Mouse (Mus musculus) myocyte (in vitro differentiated cells): ENCODE measurements around the gene Actr8. TPM values are rescaled to one million over a fixed set of nuclear protein-coding genes. Genes with fewer than 3 reads are reported as not detected.

ENCODE experiments used
- H3K27me3 ChIP-seq: one replicate; pipeline ENCODE4 v1.6.1; 2011; ENCODE audit not compliant: control insufficient read depth, insufficient read depth, insufficient read length
- H3K36me3 ChIP-seq: one replicate; pipeline ENCODE4 v1.6.1; 2011; ENCODE audit not compliant: control insufficient read depth, insufficient read depth
- H3K4me2 ChIP-seq: one replicate; pipeline ENCODE4 v1.6.1; 2011; ENCODE audit warnings: low read depth, control low read depth
- H3K4me3 ChIP-seq: one replicate; pipeline ENCODE4 v1.5.1; 2011; ENCODE audit warnings: mild to moderate bottlenecking, control low read depth, moderate library complexity
- H3K79me2 ChIP-seq: one replicate; pipeline ENCODE4 v1.6.1; 2011; ENCODE audit not compliant: control insufficient read depth, insufficient read depth
- H3ac ChIP-seq: one replicate; pipeline ENCODE4 v1.6.1; 2011; ENCODE audit not compliant: control insufficient read depth, insufficient read length
- CEBPB ChIP-seq: IDR thresholded peaks from 2 replicates; pipeline ENCODE4 v1.6.1; 2011; ENCODE audit warnings: mild to moderate bottlenecking, moderate library complexity; ENCODE audit not compliant: poor library complexity, insufficient read depth, severe bottlenecking
- E2F4 ChIP-seq: IDR thresholded peaks from one replicate; pipeline ENCODE4 v1.6.1; 2011; ENCODE audit warnings: mild to moderate bottlenecking, control low read depth, moderate library complexity; ENCODE audit not compliant: insufficient read depth
- MAX ChIP-seq: IDR thresholded peaks from one replicate; pipeline ENCODE4 v1.6.1; 2011; ENCODE audit warnings: low read depth, mild to moderate bottlenecking, control low read depth
- MYOD1 ChIP-seq, 3 experiments: IDR thresholded peaks; one replicate each; pipeline ENCODE4 v1.6.1; 2011; ENCODE audit warnings: control low read depth in 2 of 3, low read depth in 2 of 3, mild to moderate bottlenecking in 2 of 3, moderate library complexity in 1 of 3; ENCODE audit not compliant: insufficient read length in 2 of 3, control insufficient read depth in 1 of 3
- MYOG ChIP-seq, 3 experiments: IDR thresholded peaks; one replicate each; pipeline ENCODE4 v1.6.1; 2011; ENCODE audit warnings: control low read depth in 2 of 3, low read depth in 2 of 3, mild to moderate bottlenecking in 2 of 3; ENCODE audit not compliant: insufficient read length in 2 of 3, control insufficient read depth in 1 of 3, insufficient read depth in 1 of 3
- POLR2A ChIP-seq: IDR thresholded peaks from one replicate; pipeline ENCODE4 v1.6.1; 2011; ENCODE audit warnings: low read depth, mild to moderate bottlenecking, control low read depth, moderate library complexity; ENCODE audit not compliant: insufficient read length
- POLR2AphosphoS2 ChIP-seq: IDR thresholded peaks from one replicate; pipeline ENCODE4 v1.6.1; 2011; ENCODE audit warnings: low read depth, control low read depth; ENCODE audit not compliant: insufficient read length
- REST ChIP-seq: IDR thresholded peaks from one replicate; pipeline ENCODE4 v1.6.1; 2011; ENCODE audit warnings: mild to moderate bottlenecking, control low read depth, moderate library complexity; ENCODE audit not compliant: insufficient read depth, insufficient read length
- SRF ChIP-seq: IDR thresholded peaks from one replicate; pipeline ENCODE4 v1.6.1; 2011; ENCODE audit warnings: low read depth; ENCODE audit not compliant: control insufficient read depth, insufficient read length
- TCF12 ChIP-seq: IDR thresholded peaks from one replicate; pipeline ENCODE4 v1.6.1; 2011; ENCODE audit warnings: mild to moderate bottlenecking, control low read depth; ENCODE audit not compliant: poor library complexity, insufficient read depth, severe bottlenecking
- TCF3 ChIP-seq: IDR thresholded peaks from one replicate; pipeline ENCODE4 v1.6.1; 2011; ENCODE audit warnings: low read depth, control low read depth; ENCODE audit not compliant: insufficient read length
- USF1 ChIP-seq: IDR thresholded peaks from one replicate; pipeline ENCODE4 v1.6.1; 2011; ENCODE audit warnings: low read depth, mild to moderate bottlenecking, control low read depth, moderate library complexity
- polyA plus RNA-seq: library from polyadenylated mRNA; unstranded; fragments of >200 nt; fragmentation: generic; extraction: Trizol; gene quantifications from one replicate; pipeline ENCODE4 v1.2.1, GENCODE M21; 2012; ENCODE audit warnings: missing spikeins

The Actr8 gene
- polyA plus RNA-seq, 1 experiment: 26.8 TPM

DNA sequence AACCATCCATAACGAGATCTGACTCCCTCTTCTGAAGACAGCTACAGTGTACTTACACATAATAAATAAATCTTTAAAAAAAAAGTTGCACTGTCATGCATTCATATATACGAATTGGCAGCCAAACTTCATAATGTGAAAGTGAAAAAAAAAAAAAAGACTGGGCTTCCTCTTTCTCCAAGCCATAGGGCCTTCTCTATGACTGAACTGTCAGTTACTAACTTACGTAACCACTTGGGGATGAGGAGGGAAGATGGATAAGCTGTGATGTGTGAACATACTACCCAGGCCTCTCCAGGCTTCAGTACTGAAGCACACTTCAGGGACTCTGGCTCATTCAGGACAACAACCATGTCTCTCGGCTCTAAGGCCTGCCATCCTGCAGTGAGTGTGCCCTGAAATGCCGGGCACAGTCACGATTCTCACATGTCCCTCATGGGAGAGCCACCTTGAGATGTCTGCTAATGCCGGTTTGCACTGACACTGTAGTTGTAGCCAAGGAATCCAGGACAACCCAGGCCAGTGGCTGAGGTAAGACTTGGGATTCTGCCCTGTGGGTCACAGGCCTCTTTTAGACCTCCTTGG, 65.3 kb downstream of the Actr8 start:
- no peak overlapping the region for H3K4me3 ChIP-seq

DNA sequence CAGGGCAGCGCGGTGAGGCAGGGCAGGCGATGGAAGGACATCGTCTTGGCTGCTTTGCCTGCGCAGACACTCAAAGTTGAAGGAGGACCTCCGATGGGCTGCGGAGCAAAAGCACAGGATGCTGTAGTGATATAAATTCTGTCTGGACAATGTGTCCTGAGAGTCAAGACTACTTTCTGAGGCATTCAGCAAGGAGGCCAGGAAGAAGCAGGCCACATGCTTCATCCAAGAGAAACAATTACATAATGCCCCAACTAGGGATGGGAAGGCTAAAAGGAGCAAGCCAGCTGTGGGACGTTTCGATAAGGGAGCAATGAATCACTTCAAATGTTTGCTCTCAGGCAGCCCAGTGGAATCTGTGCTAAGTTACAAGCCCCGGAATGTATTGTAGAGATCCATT, 67.1 kb downstream of the Actr8 start:
- TF ChIP-seq TCF12: no peak
- TF ChIP-seq CEBPB: no peak
- no peak for TF ChIP-seq POLR2A
- no peak for TF ChIP-seq POLR2AphosphoS2
- TF ChIP-seq MYOD1 (IDR thresholded peaks at IDR 0.05; ENCODE audit: control insufficient read depth in 1 of 3, insufficient read length in 2 of 3, low read depth in 2 of 3): no peak
- no peak for TF ChIP-seq SRF
- TF ChIP-seq MAX: no peak
- TF ChIP-seq TCF3: no peak
- no peak for TF ChIP-seq USF1
- TF ChIP-seq E2F4: no peak
- no peak for TF ChIP-seq MYOG (IDR thresholded peaks at IDR 0.05; ENCODE audit: control insufficient read depth in 1 of 3, insufficient read depth in 1 of 3, insufficient read length in 2 of 3, low read depth in 2 of 3)
- no peaks in the 10 kb centered on the region for H3K79me2 ChIP-seq
- no peak overlapping the region for H3ac ChIP-seq
- no peak overlapping the region for H3K4me2 ChIP-seq
- no peaks in the 10 kb centered on the region for H3K36me3 ChIP-seq
- H3K27me3 ChIP-seq: peaks cover 3% of the 10 kb centered on the region
- no peak overlapping the region for H3K4me3 ChIP-seq

More for the DNA sequence above, 65.3 kb downstream of the Actr8 start:
- Histone ChIP-seq H3K4me2 (no peak overlapping the region), H3K36me3 (no peaks in the 10 kb centered on the region), H3ac (no peak overlapping the region), H3K79me2 (no peaks in the 10 kb centered on the region), H3K27me3 (peaks cover 3% of the 10 kb centered on the region)
- TF ChIP-seq TCF3 (no peak), MAX (no peak), MYOD1 (IDR thresholded peaks at IDR 0.05; ENCODE audit: control insufficient read depth in 1 of 3, insufficient read length in 2 of 3, low read depth in 2 of 3) (no peak), POLR2A (no peak), MYOG (IDR thresholded peaks at IDR 0.05; ENCODE audit: control insufficient read depth in 1 of 3, insufficient read depth in 1 of 3, insufficient read length in 2 of 3, low read depth in 2 of 3) (no peak), SRF (no peak), E2F4 (no peak), TCF12 (no peak)

DNA sequence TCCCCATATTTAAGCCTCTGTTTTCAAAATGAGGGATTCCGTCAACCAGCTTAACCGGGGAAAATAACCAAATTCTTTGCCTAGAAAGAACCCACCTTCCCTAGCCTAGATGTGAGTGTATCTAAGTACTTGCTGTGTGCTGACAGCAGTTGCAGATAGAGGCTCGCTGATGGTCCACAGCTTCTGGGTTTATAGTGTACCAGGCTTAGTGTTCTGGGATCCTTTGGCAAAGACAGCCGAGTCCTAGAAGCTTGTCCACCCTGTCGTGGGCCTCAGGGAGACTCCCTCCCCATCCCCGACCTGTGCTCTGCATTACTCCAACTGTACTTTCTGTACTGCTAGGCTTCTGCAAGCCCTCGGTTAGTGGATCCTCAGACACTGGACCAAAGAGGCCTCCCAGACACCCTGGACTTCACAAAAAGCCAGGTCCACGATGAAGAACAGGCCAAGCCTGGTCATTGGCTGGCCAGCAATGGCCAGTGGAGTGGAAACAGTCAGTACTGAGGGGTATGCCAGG, 67.6 kb downstream of the Actr8 start:
- TF ChIP-seq POLR2AphosphoS2 (no peak), POLR2A (no peak), MAX (no peak), MYOG (IDR thresholded peaks at IDR 0.05; ENCODE audit: control insufficient read depth in 1 of 3, insufficient read depth in 1 of 3, insufficient read length in 2 of 3, low read depth in 2 of 3) (no peak), CEBPB (no peak), E2F4 (no peak), MYOD1 (IDR thresholded peaks at IDR 0.05; ENCODE audit: control insufficient read depth in 1 of 3, insufficient read length in 2 of 3, low read depth in 2 of 3) (no peak), TCF12 (no peak), TCF3 (no peak), USF1 (no peak)
- Histone ChIP-seq H3K36me3 (no peaks in the 10 kb centered on the region), H3K4me3 (no peak overlapping the region), H3K4me2 (no peak overlapping the region), H3K27me3 (peaks cover 3% of the 10 kb centered on the region), H3ac (no peak overlapping the region), H3K79me2 (no peaks in the 10 kb centered on the region)

DNA sequence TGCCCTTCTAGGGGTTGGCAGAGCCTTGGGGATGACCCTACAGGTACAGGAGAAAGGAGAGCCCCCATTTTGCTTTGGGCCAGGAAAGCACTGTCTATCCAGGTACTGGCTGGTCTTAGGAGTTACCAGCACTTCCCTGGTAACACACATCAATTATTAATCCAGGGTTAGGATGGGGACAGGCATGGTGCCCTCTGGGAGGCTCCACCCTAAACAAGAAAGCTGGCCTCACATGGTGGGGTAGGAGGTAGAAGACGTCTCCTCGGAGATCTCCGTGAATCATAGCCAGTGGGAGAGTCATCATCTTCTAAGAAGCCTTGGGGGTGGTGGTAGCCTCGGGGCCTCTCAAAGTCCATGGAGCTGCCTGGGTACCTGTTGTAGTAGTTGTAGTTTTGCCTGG, 68.8 kb downstream of the Actr8 start:
- H3ac ChIP-seq: no peak overlapping the region
- no peak overlapping the region for H3K4me3 ChIP-seq
- peaks cover 3% of the 10 kb centered on the region for H3K27me3 ChIP-seq
- TF ChIP-seq MYOG (IDR thresholded peaks at IDR 0.05; ENCODE audit: control insufficient read depth in 1 of 3, insufficient read depth in 1 of 3, insufficient read length in 2 of 3, low read depth in 2 of 3): no peak
- TF ChIP-seq SRF: no peak
- TF ChIP-seq POLR2A: no peak
- TF ChIP-seq E2F4: no peak
- TF ChIP-seq USF1: no peak
- TF ChIP-seq TCF12: no peak
- TF ChIP-seq REST: no peak
- TF ChIP-seq MYOD1 (IDR thresholded peaks at IDR 0.05; ENCODE audit: control insufficient read depth in 1 of 3, insufficient read length in 2 of 3, low read depth in 2 of 3): no peak
- no peak for TF ChIP-seq MAX
- no peak for TF ChIP-seq CEBPB
- TF ChIP-seq TCF3: no peak
- no peak for TF ChIP-seq POLR2AphosphoS2
- no peaks in the 10 kb centered on the region for H3K36me3 ChIP-seq
- no peaks in the 10 kb centered on the region for H3K79me2 ChIP-seq
- H3K4me2 ChIP-seq: no peak overlapping the region

DNA sequence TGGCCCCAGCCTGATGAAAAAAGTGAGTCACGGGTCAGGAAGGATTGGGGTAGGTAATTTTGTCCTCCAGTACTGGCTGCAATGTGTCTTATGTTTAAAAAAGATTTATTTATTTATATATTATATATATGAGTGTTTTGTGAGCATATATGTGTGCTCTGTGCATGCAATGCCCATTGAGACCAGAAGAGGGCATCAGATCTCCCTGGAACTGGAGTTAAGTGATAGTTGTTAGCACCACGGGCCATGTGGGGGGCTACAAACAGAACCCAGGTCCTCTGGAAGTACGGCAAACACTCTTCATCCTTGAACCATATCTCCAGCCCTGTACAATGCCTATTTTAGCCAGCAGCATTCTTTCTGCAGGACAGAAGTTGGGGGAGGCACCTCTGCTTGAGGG, 69.9 kb downstream of the Actr8 start:
- Histone ChIP-seq H3K27me3 (peaks cover 3% of the 10 kb centered on the region), H3K36me3 (no peaks in the 10 kb centered on the region), H3K79me2 (no peaks in the 10 kb centered on the region), H3K4me2 (no peak overlapping the region), H3K4me3 (no peak overlapping the region), H3ac (no peak overlapping the region)
- TF ChIP-seq CEBPB (no peak), TCF12 (no peak), POLR2AphosphoS2 (no peak), TCF3 (no peak), POLR2A (no peak), MYOD1 (IDR thresholded peaks at IDR 0.05; ENCODE audit: control insufficient read depth in 1 of 3, insufficient read length in 2 of 3, low read depth in 2 of 3) (no peak), SRF (no peak), REST (no peak), MAX (no peak), USF1 (no peak), MYOG (IDR thresholded peaks at IDR 0.05; ENCODE audit: control insufficient read depth in 1 of 3, insufficient read depth in 1 of 3, insufficient read length in 2 of 3, low read depth in 2 of 3) (no peak), E2F4 (no peak)
